Mouse (Mus musculus): ENCODE measurements at regions not wholly inside any gene's neighbourhood (a gene's known extent, or its start where the extent isn't known, plus 50 kb on each side); places are given as distances from the start of the nearest gene placed in this dataset.

GRCm38 (mm10) chr8:89106346-89106745 is 62.4 kb upstream of the Sall1 start:
- DNase-seq (ENCODE audit: low spot score in 2 of 2), result no peak

- no peak for DNase-seq (ENCODE audit: low spot score in 2 of 2)
Observed at GRCm38 (mm10) chr8:89097396-89097795, 53.4 kb upstream of the Sall1 start.

Measured in spleen, postnatal 36 days (tissue).